Mouse (Mus musculus) testis, adult 10 weeks (tissue): ENCODE results near the gene Olfr533. TPM values are rescaled to one million over a fixed set of nuclear protein-coding genes. Genes with fewer than 3 reads are reported as not detected.

ENCODE experiments used
- polyA plus RNA-seq: library from polyadenylated mRNA; stranded (reverse); fragments of 350-450 nt; fragmentation: Illumina TruSeq; extraction: RNeasy Lipid Tissue Mini Kit (QIAGEN cat#74804); gene quantifications from one replicate; pipeline ENCODE4 v1.2.3, GENCODE M21; 2014; ENCODE audit warnings: low read depth, low replicate concordance

Olfr533 gene
- polyA plus RNA-seq: not detected

GRCm38 (mm10) chr7:140463070-140463469 is at the start of gene Olfr533:
Gene Olfr533 (plus strand): TSS chr7:140463370.

GRCm38 (mm10) chr7:140421539-140421938 is 41.6 kb upstream of the Olfr533 start, which contains the start of gene Olfr532:
Gene Olfr532 (minus strand): TSS chr7:140421639.

GRCm38 (mm10) chr7:140483916-140484315 is 20.7 kb downstream of the Olfr533 start, which contains the start of gene Olfr535:
Gene Olfr535 (plus strand): TSS chr7:140484216.

GRCm38 (mm10) chr7:140507346-140508021 is 44.3 kb downstream of the Olfr533 start, which contains the start of gene Olfr536:
Gene Olfr536 (minus strand): TSS chr7:140507396.

Other genes starting within 250 kb of the Olfr533 start
- not detected for gene Cd163l1, start 245.1 kb upstream of the Olfr533 start, polyA plus RNA-seq
- gene 5830411N06Rik, start 216.1 kb upstream of the Olfr533 start, polyA plus RNA-seq: not detected
- not detected for gene Olfr525, start 142.5 kb upstream of the Olfr533 start, polyA plus RNA-seq
- not detected for gene Olfr527, start 129.4 kb upstream of the Olfr533 start, polyA plus RNA-seq
- not detected for gene Olfr60, start 101.7 kb upstream of the Olfr533 start, polyA plus RNA-seq
- gene Olfr530, start 87.0 kb upstream of the Olfr533 start, polyA plus RNA-seq: not detected
- not detected for gene Olfr531, start 60.5 kb upstream of the Olfr533 start, polyA plus RNA-seq
- gene Olfr532, start 41.7 kb upstream of the Olfr533 start, polyA plus RNA-seq: not detected
- not detected for gene Olfr535, start 20.8 kb downstream of the Olfr533 start, polyA plus RNA-seq
- gene Olfr536, start 44.0 kb downstream of the Olfr533 start, polyA plus RNA-seq: not detected
- not detected for gene Olfr538, start 104.5 kb downstream of the Olfr533 start, polyA plus RNA-seq
- gene Olfr46, start 137.9 kb downstream of the Olfr533 start, polyA plus RNA-seq: 0.69 TPM
- not detected for gene Olfr61, start 165.6 kb downstream of the Olfr533 start, polyA plus RNA-seq
- not detected for gene Olfr53, start 183.1 kb downstream of the Olfr533 start, polyA plus RNA-seq
- 0.08 TPM for gene Olfr539, start 196.6 kb downstream of the Olfr533 start, polyA plus RNA-seq
- not detected for gene Olfr45, start 218.6 kb downstream of the Olfr533 start, polyA plus RNA-seq
- gene Olfr541, start 233.9 kb downstream of the Olfr533 start, polyA plus RNA-seq: not detected